Mouse (Mus musculus) neural tube, embryonic 14.5 days (tissue): Measurements from ENCODE around the gene Cygb. TPM values are rescaled to one million over a fixed set of nuclear protein-coding genes. Genes with fewer than 3 reads are reported as not detected.
"Not testable (repeated sequence)": the region's sequence is repeated elsewhere in the genome, so short reads cannot be mapped to it uniquely, and the experiment has no call there.

Source experiments
- ATAC-seq: fragments of 200-750 bp; cut with Nextera tagmentation; 2 replicates; pipeline ENCODE4 v1.8.0; 2017; ENCODE audit warnings: low read depth, mild to moderate bottlenecking, moderate TSS enrichment, moderate library complexity
- H3K27ac ChIP-seq: fragments of 300-500 bp; sonication (generic); 2 replicates; pipeline ENCODE4 v1.5.1; 2014; ENCODE audit warnings: low read depth, mild to moderate bottlenecking, control low read depth, low read length, moderate library complexity, mixed read lengths
- H3K27me3 ChIP-seq: fragments of 300-500 bp; sonication (generic); 2 replicates; pipeline ENCODE4 v1.6.1; 2014; ENCODE audit warnings: low read length; ENCODE audit not compliant: control insufficient read depth, insufficient read depth
- H3K36me3 ChIP-seq: fragments of 300-500 bp; sonication (generic); 2 replicates; pipeline ENCODE4 v1.6.1; 2014; ENCODE audit warnings: low read length, mixed read lengths; ENCODE audit not compliant: control insufficient read depth, insufficient read depth
- H3K4me1 ChIP-seq: fragments of 300-500 bp; sonication (generic); 2 replicates; pipeline ENCODE4 v1.6.1; 2014; ENCODE audit warnings: low read length; ENCODE audit not compliant: control insufficient read depth, insufficient read depth
- H3K4me2 ChIP-seq: fragments of 300-500 bp; sonication (generic); 2 replicates; pipeline ENCODE4 v1.6.1; 2014; ENCODE audit warnings: mild to moderate bottlenecking, low read depth, low read length, control low read depth
- H3K4me3 ChIP-seq: fragments of 300-500 bp; sonication (generic); 2 replicates; pipeline ENCODE4 v1.5.1; 2014; ENCODE audit warnings: low read depth, low read length, control low read depth, mixed read lengths
- H3K9ac ChIP-seq: fragments of 300-500 bp; sonication (generic); replicated peaks from 2 replicates; pipeline ENCODE4 v1.6.1; 2014; ENCODE audit warnings: low read depth, mild to moderate bottlenecking, control low read depth, low read length, mixed read lengths
- H3K9me3 ChIP-seq: fragments of 300-500 bp; sonication (generic); 2 replicates; pipeline ENCODE4 v1.6.1; 2016; ENCODE audit warnings: low read length; ENCODE audit not compliant: control insufficient read depth
- WGBS: fragments of 180-500 bp; shearing (Covaris S2); extraction: QIAGEN DNeasy Blood & Tissue Kit; methylation state at CpG from one replicate; pipeline ENCODE4 v1.1.7; 2014; 5-methylcytosine and 5-hydroxymethylcytosine counted together
- polyA plus RNA-seq: library from polyadenylated mRNA; unstranded; fragments of >200 nt; fragmentation: Nextera tagmentation; extraction: Ambion mirVana; gene quantifications from 2 replicates; pipeline ENCODE4 v1.2.1, GENCODE M21; 2014

The Cygb gene
- polyA plus RNA-seq, 1 experiment from 2014 or later: 29.1 TPM

- no peaks in the 10 kb centered on the region for H3K27me3 ChIP-seq
- WGBS: 93% methylated on average over 14 of the region's 14 CpGs
- H3K36me3 ChIP-seq: peaks cover 49% of the 10 kb centered on the region
- H3K4me3 ChIP-seq: no peak overlapping the region
- H3K4me1 ChIP-seq: peaks cover 10% of the 10 kb centered on the region
- H3K27ac ChIP-seq: no peak overlapping the region
- ATAC-seq: no peak
- no peaks in the 10 kb centered on the region for H3K9me3 ChIP-seq
- H3K9ac ChIP-seq: no peak overlapping the region
- no peak overlapping the region for H3K4me2 ChIP-seq
These were observed 22.3 kb upstream of the Cygb start for GRCm38 (mm10) chr11:116676175-116676976.

DNA sequence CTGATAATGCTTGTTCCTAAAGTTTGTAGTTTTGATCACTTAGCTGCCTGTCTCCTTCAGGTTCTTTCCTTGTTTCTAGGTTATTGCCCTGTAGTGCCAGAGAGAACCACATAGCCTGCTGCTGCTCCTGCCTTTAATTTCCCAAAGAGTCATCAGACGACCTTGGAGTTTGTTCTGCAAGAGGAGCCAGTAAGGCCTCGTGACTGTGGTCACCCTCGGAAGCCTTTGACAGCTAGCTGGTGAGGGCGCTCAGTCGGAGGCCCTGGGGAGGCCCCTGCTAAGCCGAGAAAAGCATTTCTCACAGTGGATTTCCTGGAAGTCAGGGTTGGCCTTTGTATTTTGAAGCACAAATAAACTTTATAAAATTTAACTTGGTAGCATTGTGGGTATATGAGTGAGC lies 21.3 kb upstream of the Cygb start:
- H3K4me1 ChIP-seq: peaks cover 15% of the 10 kb centered on the region
- not testable (repeated sequence) for H3K4me3 ChIP-seq, ATAC-seq, H3K9me3 ChIP-seq, H3K4me2 ChIP-seq, H3K27ac ChIP-seq, H3K27me3 ChIP-seq, H3K9ac ChIP-seq
- H3K36me3 ChIP-seq: peaks cover 49% of the 10 kb centered on the region
- WGBS: 88% methylated on average over 6 of the region's 6 CpGs

GRCm38 (mm10) chr11:116674616-116675379 lies 20.7 kb upstream of the Cygb start:
- Histone ChIP-seq H3K4me3 (no peak overlapping the region), H3K9me3 (no peaks in the 10 kb centered on the region), H3K27ac (no peak overlapping the region), H3K27me3 (no peaks in the 10 kb centered on the region), H3K9ac (no peak overlapping the region), H3K4me1 (peaks cover 15% of the 10 kb centered on the region), H3K4me2 (no peak overlapping the region), H3K36me3 (peaks cover 49% of the 10 kb centered on the region)
- WGBS: 61% methylated on average over 7 of the region's 7 CpGs
- no peak for ATAC-seq

GRCm38 (mm10) chr11:116673410-116673809 lies 19.3 kb upstream of the Cygb start:
- Histone ChIP-seq H3K9me3 (no peaks in the 10 kb centered on the region), H3K4me3 (no peak overlapping the region), H3K27ac (no peak overlapping the region), H3K9ac (no peak overlapping the region), H3K4me1 (peaks cover 23% of the 10 kb centered on the region), H3K4me2 (no peak overlapping the region), H3K27me3 (no peaks in the 10 kb centered on the region), H3K36me3 (peaks cover 40% of the 10 kb centered on the region)
- WGBS: 87% methylated on average over 2 of the region's 2 CpGs
- ATAC-seq: no peak

GRCm38 (mm10) chr11:116672595-116672994 lies 18.5 kb upstream of the Cygb start:
- H3K9ac ChIP-seq: peak overlapping the region; percentile 85
- peaks cover 34% of the 10 kb centered on the region for H3K36me3 ChIP-seq
- WGBS: 17% methylated on average over 7 of the region's 7 CpGs

DNA sequence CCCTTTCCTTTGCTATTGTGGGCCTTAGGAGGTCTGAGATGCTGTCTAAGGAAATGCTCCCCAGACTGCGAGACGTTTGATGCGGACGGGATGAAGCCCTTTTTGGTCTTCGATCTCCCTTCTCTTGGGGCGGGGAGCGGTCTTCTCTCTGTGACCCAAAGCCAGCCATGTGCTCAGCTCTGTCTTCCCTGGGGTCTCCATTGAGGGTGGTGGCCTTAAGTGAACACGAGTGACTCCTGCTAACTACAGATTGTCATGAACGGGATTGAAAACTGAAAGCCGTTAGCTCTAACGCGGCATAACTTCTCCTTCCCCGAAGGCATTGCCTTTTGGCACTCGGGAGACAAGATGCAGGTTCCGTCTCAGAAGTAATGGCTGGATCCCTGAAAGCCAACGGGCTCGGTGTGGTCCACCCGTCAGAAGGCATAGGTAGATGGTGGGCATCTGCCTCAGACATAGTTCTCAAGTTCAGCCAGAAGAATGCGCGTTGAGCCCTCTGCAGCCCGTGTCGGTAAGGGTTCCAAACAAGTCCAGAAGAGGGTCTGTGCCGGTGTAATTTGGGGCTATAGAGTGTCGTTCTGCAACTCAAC lies 17.8 kb upstream of the Cygb start:
- peak overlapping the region; percentile 85 for H3K9ac ChIP-seq
- peak overlapping the region; percentile 71 for H3K4me3 ChIP-seq
- H3K4me1 ChIP-seq: peaks cover 23% of the 10 kb centered on the region
- no peak for ATAC-seq
- no peaks in the 10 kb centered on the region for H3K9me3 ChIP-seq
- H3K27me3 ChIP-seq: no peaks in the 10 kb centered on the region
- H3K27ac ChIP-seq: peak overlapping the region; percentile 8; the same call in 1 of the 2 replicates
- peak overlapping the region; percentile 51 for H3K4me2 ChIP-seq
- under 1% methylated on average over 24 of the region's 24 CpGs for WGBS
- peaks cover 30% of the 10 kb centered on the region for H3K36me3 ChIP-seq

More at GRCm38 (mm10) chr11:116672595-116672994, 18.5 kb upstream of the Cygb start:
- Histone ChIP-seq H3K4me2 (peak overlapping the region; percentile 51), H3K4me3 (peak overlapping the region; percentile 71), H3K27me3 (no peaks in the 10 kb centered on the region), H3K4me1 (peaks cover 23% of the 10 kb centered on the region), H3K27ac (no peak overlapping the region), H3K9me3 (no peaks in the 10 kb centered on the region)
- no peak for ATAC-seq

DNA sequence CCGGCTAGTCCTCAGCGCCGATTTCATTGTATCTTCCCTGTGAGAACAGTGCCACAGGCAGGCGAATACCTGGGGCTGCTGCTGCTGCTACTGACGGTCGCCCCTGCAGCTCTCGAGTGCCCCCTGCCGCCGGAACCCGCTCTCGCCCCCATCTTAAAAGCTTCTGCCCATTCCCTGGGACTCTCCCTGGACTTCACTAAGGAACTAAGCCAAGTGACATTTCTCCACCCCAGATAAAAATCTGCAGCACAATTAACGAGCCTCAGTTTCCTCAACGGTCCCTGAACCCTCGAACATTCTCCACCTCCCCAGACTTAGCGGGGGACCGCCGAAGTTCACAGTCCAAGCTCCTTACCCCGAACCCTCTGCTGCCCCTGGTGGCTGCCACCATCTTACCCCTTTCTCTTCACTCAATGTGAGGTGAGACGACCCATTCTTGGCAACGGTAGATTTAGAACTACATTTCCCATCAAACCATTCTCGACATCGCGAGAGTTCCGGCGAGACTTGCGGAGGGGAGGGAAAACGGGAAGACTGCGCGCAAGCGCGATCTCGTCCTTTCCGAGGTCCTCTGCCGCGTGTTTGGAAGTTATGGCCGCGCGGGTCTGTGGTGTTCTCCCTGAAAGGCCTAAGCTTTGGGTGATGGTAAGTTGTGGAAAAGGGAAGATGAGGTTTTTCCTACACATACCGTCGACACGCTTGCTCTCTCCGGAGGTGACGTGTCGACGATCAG lies 17.2 kb upstream of the Cygb start:
- no peaks in the 10 kb centered on the region for H3K9me3 ChIP-seq
- peak overlapping the region; percentile 51 for H3K4me2 ChIP-seq
- H3K4me3 ChIP-seq: peak overlapping the region; percentile 71
- H3K4me1 ChIP-seq: peaks cover 23% of the 10 kb centered on the region
- H3K36me3 ChIP-seq: peaks cover 25% of the 10 kb centered on the region
- H3K9ac ChIP-seq: peak overlapping the region; percentile 85
- H3K27ac ChIP-seq: peak overlapping the region; percentile 8
- 2% methylated on average over 45 of the region's 45 CpGs for WGBS
- no peaks in the 10 kb centered on the region for H3K27me3 ChIP-seq
- peak; percentile 85 for ATAC-seq

GRCm38 (mm10) chr11:116670386-116670785 lies 16.3 kb upstream of the Cygb start:
- no peaks in the 10 kb centered on the region for H3K27me3 ChIP-seq
- no peak for ATAC-seq
- peaks cover 19% of the 10 kb centered on the region for H3K36me3 ChIP-seq
- no peak overlapping the region for H3K9ac ChIP-seq
- H3K4me2 ChIP-seq: 0 out of 2 replicates have a peak overlapping the region, but pooled peaks have one; percentile 51
- WGBS: 83% methylated on average over 7 of the region's 7 CpGs
- peaks cover 23% of the 10 kb centered on the region for H3K4me1 ChIP-seq
- peak overlapping the region; percentile 71; the same call in 1 of the 2 replicates for H3K4me3 ChIP-seq
- no peak overlapping the region; the same call in 1 of the 2 replicates for H3K27ac ChIP-seq
- no peaks in the 10 kb centered on the region for H3K9me3 ChIP-seq
